Mouse (Mus musculus) liver, adult 2 months (tissue): Measurements from ENCODE around the gene Nt5c3b.

Experiments used
- CTCF ChIP-seq: fragments of 200-500 bp; IDR thresholded peaks from 2 replicates; pipeline ENCODE4 v1.5.1; 2011; ENCODE audit warnings: low read depth, low read length, control low read depth
- POLR2A ChIP-seq: fragments of 200-500 bp; IDR thresholded peaks from 2 replicates; pipeline ENCODE4 v1.6.1; 2011; ENCODE audit warnings: low read length, control low read depth; ENCODE audit not compliant: insufficient read depth; ENCODE audit errors: extremely low read depth

GRCm38 (mm10) chr11:100437901-100438300, 3.7 kb downstream of the Nt5c3b start:
- TF ChIP-seq POLR2A: no peak
- no peak for TF ChIP-seq CTCF
